ENCODE assay signal across 1 mouse cellular context in the genomic region with DNA sequence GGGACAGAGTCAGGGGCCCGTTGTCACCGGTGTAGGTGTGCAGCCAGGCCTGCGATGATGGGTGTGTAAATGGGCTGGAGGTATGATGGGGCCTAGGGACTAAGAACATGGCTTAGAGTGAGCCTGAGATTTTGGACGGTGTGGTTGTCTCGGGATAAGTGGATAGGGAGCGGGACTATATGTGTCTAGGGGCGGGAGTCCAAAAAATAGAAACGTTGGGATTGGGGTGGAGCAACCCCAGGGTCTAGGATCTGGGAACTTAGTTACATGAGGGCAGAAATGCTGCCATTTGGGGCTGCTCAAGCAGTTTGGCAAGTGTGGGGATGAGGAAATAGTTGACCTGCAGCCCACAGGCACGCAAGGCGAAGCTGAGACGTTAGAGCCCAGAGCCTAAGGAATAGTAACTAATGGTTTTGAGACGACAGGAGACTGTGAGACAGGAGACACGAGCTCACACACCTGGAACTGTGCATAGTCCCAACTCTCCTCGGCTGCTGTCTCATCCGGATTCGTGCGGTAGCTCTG.
TF ChIP-seq lines count a peak whose summit lies in the region.

No protein-coding gene starts in this region.

TF ChIP-seq in CH12.LX, 34 proteins besides CTCF, POLR2A, EP300 and RAD21:
- TF ChIP-seq NRF1 (IDR thresholded peaks at IDR 0.05; ENCODE audit: low read depth, low read length) (no peak), NELFE (IDR thresholded peaks at IDR 0.05; ENCODE audit: low read depth, low read length) (no peak), MAZ (IDR thresholded peaks at IDR 0.05; ENCODE audit: low read depth, low read length) (no peak), USF2 (conservative IDR thresholded peaks at IDR 0.05; ENCODE audit: low read depth, low read length) (no peak), IRF4 (IDR thresholded peaks at IDR 0.05; ENCODE audit: low read depth, low read length) (no peak), SIN3A (IDR thresholded peaks at IDR 0.05; ENCODE audit: low read length) (no peak), E2F4 (IDR thresholded peaks at IDR 0.05; ENCODE audit: insufficient replicate concordance, low read depth, low read length) (no peak), PAX5 (IDR thresholded peaks at IDR 0.05; ENCODE audit: low read length) (no peak), KAT2A (IDR thresholded peaks at IDR 0.05; ENCODE audit: insufficient replicate concordance, low read length) (no peak), HCFC1 (IDR thresholded peaks at IDR 0.05; ENCODE audit: low read depth, low read length) (no peak), JUN (IDR thresholded peaks at IDR 0.05; ENCODE audit: insufficient read depth, low read depth, low read length) (no peak), ZC3H11A (IDR thresholded peaks at IDR 0.05; ENCODE audit: low read depth, low read length) (no peak), CHD2 (IDR thresholded peaks at IDR 0.05; ENCODE audit: low read length) (no peak), TCF12 (IDR thresholded peaks at IDR 0.05; ENCODE audit: low read depth, low read length) (no peak), MEF2A (IDR thresholded peaks at IDR 0.05; ENCODE audit: borderline replicate concordance, low read depth, low read length) (no peak)
